Mouse (Mus musculus): ENCODE data around the gene Smad3. TPM values are rescaled to one million over a fixed set of nuclear protein-coding genes. Genes with fewer than 3 reads are reported as not detected.

Gene Smad3
- total and polyA plus RNA-seq, 2 experiments from 2014 or later: 7.5 to 34.0 TPM

DNA sequence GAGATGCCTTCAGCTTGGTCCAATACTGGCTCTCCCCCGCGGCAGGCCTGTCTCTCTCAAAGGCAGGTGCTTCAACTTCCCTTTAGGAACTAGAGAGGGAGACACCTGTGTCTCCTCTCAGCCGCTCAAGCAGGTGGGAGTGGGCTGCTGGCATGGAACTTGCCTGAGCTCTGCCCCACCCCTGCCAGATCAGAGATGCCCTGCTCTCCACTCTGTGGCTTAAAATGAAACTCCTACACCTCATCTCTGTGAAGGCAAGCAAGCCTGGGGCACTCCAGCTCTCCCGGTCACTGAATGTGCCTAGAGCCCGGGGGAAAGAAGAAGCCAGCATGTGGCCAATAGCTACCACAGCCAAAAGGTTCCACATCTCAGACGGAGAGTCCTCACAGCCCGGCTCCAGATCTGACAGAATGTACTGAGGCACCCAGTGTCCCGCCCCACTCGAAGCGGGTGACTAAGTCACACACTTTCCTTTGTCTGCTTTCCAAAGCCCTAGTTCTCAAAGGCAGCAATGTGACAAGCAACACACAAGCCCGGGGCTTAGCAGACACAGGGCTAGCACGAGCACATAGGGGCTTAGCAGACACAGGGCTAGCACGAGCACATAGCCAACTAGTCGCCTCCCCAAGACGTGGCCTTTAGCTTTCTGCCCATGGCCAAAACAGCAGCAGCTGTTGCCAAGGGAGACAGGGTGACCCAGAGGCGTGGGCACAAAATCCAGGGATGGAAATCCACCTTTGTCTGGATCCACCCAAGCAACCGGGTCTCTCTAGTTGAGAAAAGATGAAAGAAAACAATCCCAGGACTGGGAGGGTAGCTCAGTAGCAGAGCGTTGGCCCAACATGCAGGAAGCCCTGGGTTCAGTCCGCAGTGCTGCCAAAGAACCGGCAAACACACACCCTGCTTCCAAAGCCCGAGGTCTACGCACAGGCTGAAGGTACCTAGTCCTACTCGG lies 3.0 kb downstream of the Smad3 start:
- peak overlapping the region; percentile 63 for H3K4me3 ChIP-seq (ENCODE audit: low read length)
- no peak for TF ChIP-seq CTCF (IDR thresholded peaks at IDR 0.05; ENCODE audit: low read depth)
- peaks cover 34% of the 10 kb centered on the region for H3K4me1 ChIP-seq (ENCODE audit: insufficient read depth, low read length)
- H3K9me3 ChIP-seq (ENCODE audit: low read length): no peaks in the 10 kb centered on the region
- peak overlapping the region; percentile 54; the same call in 1 of the 2 replicates for H3K27ac ChIP-seq
- 0 out of 2 replicates have a peak overlapping the region, but pooled peaks have one; percentile 17 for H3K9ac ChIP-seq (replicated peaks; ENCODE audit: low read length)
- H3K36me3 ChIP-seq (ENCODE audit: insufficient read depth, low read length): no peaks in the 10 kb centered on the region
- peak overlapping the region; percentile 100 for H3K4me2 ChIP-seq (ENCODE audit: low read depth, low read length)
- 22% methylated on average over 23 of the region's 23 CpGs for WGBS
- peak; percentile 42 for DNase-seq (ENCODE audit: low spot score)
- H3K27me3 ChIP-seq (ENCODE audit: insufficient read depth, low read length): no peaks in the 10 kb centered on the region
- peak; percentile 15; the same call in 1 of the 2 replicates for ATAC-seq

- H3K9ac ChIP-seq (replicated peaks; ENCODE audit: low read length): 0 out of 2 replicates have a peak overlapping the region, but pooled peaks have one; percentile 17
- no peaks in the 10 kb centered on the region for H3K27me3 ChIP-seq (ENCODE audit: insufficient read depth, low read length)
- H3K27ac ChIP-seq: no peak overlapping the region
- peak overlapping the region; percentile 100 for H3K4me2 ChIP-seq (ENCODE audit: low read depth, low read length)
- no peak overlapping the region for H3K4me3 ChIP-seq (ENCODE audit: low read length)
- H3K4me1 ChIP-seq (ENCODE audit: insufficient read depth, low read length): peaks cover 30% of the 10 kb centered on the region
- no peaks in the 10 kb centered on the region for H3K9me3 ChIP-seq (ENCODE audit: low read length)
- no peak for DNase-seq (ENCODE audit: low spot score)
- ATAC-seq: no peak
- no peaks in the 10 kb centered on the region for H3K36me3 ChIP-seq (ENCODE audit: insufficient read depth, low read length)
- TF ChIP-seq CTCF (IDR thresholded peaks at IDR 0.05; ENCODE audit: low read depth): no peak
- 65% methylated on average over 5 of the region's 5 CpGs for WGBS
Measured at GRCm38 (mm10) chr9:63754039-63754438, 3.8 kb downstream of the Smad3 start.

DNA sequence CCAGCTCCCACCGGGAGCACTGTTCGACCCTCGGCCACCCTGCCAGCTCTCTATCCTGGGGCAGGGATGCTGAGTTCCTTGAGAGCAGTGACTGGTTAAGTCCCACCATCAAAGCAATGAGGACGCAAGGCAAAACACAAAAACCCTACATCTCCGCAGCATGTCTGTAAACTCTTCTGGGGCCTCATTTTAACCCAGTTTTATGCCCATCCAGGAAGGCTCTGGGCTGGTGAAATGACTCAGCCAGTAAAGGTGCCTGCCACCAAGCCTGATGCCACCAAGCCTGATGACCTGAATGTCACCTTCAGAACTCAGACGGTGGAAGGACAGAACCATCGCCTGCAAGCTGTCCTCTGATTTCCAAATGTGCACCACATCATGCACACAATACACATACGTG lies 4.4 kb downstream of the Smad3 start:
- no peaks in the 10 kb centered on the region for H3K9me3 ChIP-seq (ENCODE audit: low read length)
- H3K4me2 ChIP-seq (ENCODE audit: low read depth, low read length): no peak overlapping the region
- ATAC-seq (no peak), DNase-seq (ENCODE audit: low spot score) (no peak)
- peaks cover 24% of the 10 kb centered on the region for H3K4me1 ChIP-seq (ENCODE audit: insufficient read depth, low read length)
- H3K36me3 ChIP-seq (ENCODE audit: insufficient read depth, low read length): no peaks in the 10 kb centered on the region
- no peak overlapping the region for H3K9ac ChIP-seq (replicated peaks; ENCODE audit: low read length)
- H3K27ac ChIP-seq: no peak overlapping the region
- TF ChIP-seq CTCF (IDR thresholded peaks at IDR 0.05; ENCODE audit: low read depth): no peak
- 77% methylated on average over 8 of the region's 8 CpGs for WGBS
- H3K4me3 ChIP-seq (ENCODE audit: low read length): no peak overlapping the region
- H3K27me3 ChIP-seq (ENCODE audit: insufficient read depth, low read length): no peaks in the 10 kb centered on the region

DNA sequence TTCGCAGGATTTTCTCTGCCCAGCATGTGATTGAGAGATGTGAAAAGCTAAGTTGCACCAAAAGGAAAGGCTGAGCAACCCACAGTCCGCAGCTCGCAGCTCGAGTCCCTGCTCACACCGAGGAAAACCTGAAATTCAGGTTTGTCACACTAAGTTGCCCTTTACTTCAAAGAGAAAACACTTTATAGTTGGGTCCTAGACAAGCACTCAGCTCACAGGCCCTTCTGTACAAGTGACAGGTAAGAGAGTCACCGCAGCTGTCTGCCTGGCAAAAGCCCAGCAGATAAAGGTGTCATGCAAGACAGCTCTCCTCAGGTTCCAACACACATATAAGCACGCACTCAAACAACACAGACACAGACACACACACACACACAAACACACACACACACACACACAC lies 5.2 kb downstream of the Smad3 start:
- H3K9me3 ChIP-seq (ENCODE audit: low read length): no peaks in the 10 kb centered on the region
- H3K27me3 ChIP-seq (ENCODE audit: insufficient read depth, low read length): no peaks in the 10 kb centered on the region
- H3K4me3 ChIP-seq (ENCODE audit: low read length): no peak overlapping the region
- WGBS: 77% methylated on average over 7 of the region's 7 CpGs
- ATAC-seq (no peak), DNase-seq (ENCODE audit: low spot score) (no peak)
- H3K4me2 ChIP-seq (ENCODE audit: low read depth, low read length): no peak overlapping the region
- H3K9ac ChIP-seq (replicated peaks; ENCODE audit: low read length): no peak overlapping the region
- no peaks in the 10 kb centered on the region for H3K36me3 ChIP-seq (ENCODE audit: insufficient read depth, low read length)
- no peak overlapping the region for H3K27ac ChIP-seq
- H3K4me1 ChIP-seq (ENCODE audit: insufficient read depth, low read length): peaks cover 24% of the 10 kb centered on the region
- no peak for TF ChIP-seq CTCF (IDR thresholded peaks at IDR 0.05; ENCODE audit: low read depth)

DNA sequence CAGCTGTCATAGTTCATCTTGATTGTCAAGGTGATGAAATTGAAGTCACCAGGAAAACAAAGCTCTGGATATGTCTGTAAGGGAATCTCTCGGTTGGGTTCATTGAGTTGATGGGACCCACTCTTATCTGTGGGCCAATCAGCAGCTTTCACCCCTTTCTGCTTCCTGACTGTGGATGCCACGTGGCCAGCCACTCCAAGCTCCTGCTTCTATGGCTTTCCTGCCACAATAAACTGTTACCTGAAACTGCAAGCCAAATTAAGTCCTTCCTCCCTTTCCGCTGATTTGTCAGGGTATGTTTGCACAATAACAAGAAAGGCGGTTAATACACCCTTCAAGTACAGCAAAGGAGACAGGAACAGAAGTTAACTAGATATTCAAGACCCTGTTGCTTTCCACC lies 6.5 kb downstream of the Smad3 start:
- no peak for DNase-seq (ENCODE audit: low spot score)
- no peak for ATAC-seq
- Histone ChIP-seq H3K36me3 (ENCODE audit: insufficient read depth, low read length) (no peaks in the 10 kb centered on the region), H3K4me1 (ENCODE audit: insufficient read depth, low read length) (peaks cover 22% of the 10 kb centered on the region), H3K4me2 (ENCODE audit: low read depth, low read length) (no peak overlapping the region), H3K4me3 (ENCODE audit: low read length) (no peak overlapping the region), H3K27ac (no peak overlapping the region), H3K9ac (replicated peaks; ENCODE audit: low read length) (no peak overlapping the region), H3K9me3 (ENCODE audit: low read length) (no peaks in the 10 kb centered on the region), H3K27me3 (ENCODE audit: insufficient read depth, low read length) (no peaks in the 10 kb centered on the region)
- TF ChIP-seq CTCF (IDR thresholded peaks at IDR 0.05; ENCODE audit: low read depth): no peak
- 84% methylated on average over 4 of the region's 4 CpGs for WGBS

- Histone ChIP-seq H3K27ac (no peak overlapping the region), H3K9ac (replicated peaks; ENCODE audit: low read length) (no peak overlapping the region), H3K4me1 (ENCODE audit: insufficient read depth, low read length) (peaks cover 21% of the 10 kb centered on the region), H3K4me3 (ENCODE audit: low read length) (no peak overlapping the region), H3K9me3 (ENCODE audit: low read length) (no peaks in the 10 kb centered on the region), H3K4me2 (ENCODE audit: low read depth, low read length) (peak overlapping the region; percentile 8; the same call in 1 of the 2 replicates), H3K36me3 (ENCODE audit: insufficient read depth, low read length) (no peaks in the 10 kb centered on the region), H3K27me3 (ENCODE audit: insufficient read depth, low read length) (no peaks in the 10 kb centered on the region)
- DNase-seq (ENCODE audit: low spot score) (no peak), ATAC-seq (no peak)
- no peak for TF ChIP-seq CTCF (IDR thresholded peaks at IDR 0.05; ENCODE audit: low read depth)
- WGBS: 23% methylated on average over 10 of the region's 10 CpGs
Measured at GRCm38 (mm10) chr9:63750360-63750974, 7.3 kb downstream of the Smad3 start.
